Mouse (Mus musculus): ENCODE results near the gene Msantd1. TPM values are rescaled to one million over a fixed set of nuclear protein-coding genes. Genes with fewer than 3 reads are reported as not detected.
"Not testable (repeated sequence)": the region's sequence is repeated elsewhere in the genome, so short reads cannot be mapped to it uniquely, and the experiment has no call there.

Gene Msantd1
- polyA plus RNA-seq (2012; ENCODE audit: insufficient read depth, insufficient read length, low replicate concordance, missing spikeins) = not detected in 2 replicates

GRCm38 (mm10) chr5:34907910-34908725 is at the start of gene Msantd1:
TSS of gene Msantd1 (plus strand) at chr5:34908012.
- H3K4me1 ChIP-seq (ENCODE audit: control insufficient read depth, insufficient read depth, low read length) = no peaks in the 10 kb centered on the region
- TF ChIP-seq CTCF (IDR thresholded peaks at IDR 0.05; ENCODE audit: insufficient read depth, low read depth, low read length) (no peak), POLR2A (IDR thresholded peaks at IDR 0.05; ENCODE audit: insufficient read depth, low read depth, low read length) (no peak)
- H3K27ac ChIP-seq (ENCODE audit: insufficient read depth, low read depth, low read length) = no peak within 1 kb of the TSS
- 74% methylated on average over 6 of the region's 6 CpGs for WGBS
- no peak within 1 kb of the TSS for H3K4me3 ChIP-seq (ENCODE audit: insufficient read depth, low read depth, low read length)

- WGBS = 95% methylated on average over 5 of the region's 5 CpGs
- Histone ChIP-seq H3K4me3 (ENCODE audit: insufficient read depth, low read depth, low read length) (no peak overlapping the region), H3K4me1 (ENCODE audit: control insufficient read depth, insufficient read depth, low read length) (no peaks in the 10 kb centered on the region), H3K27ac (ENCODE audit: insufficient read depth, low read depth, low read length) (no peak overlapping the region)
- TF ChIP-seq CTCF (IDR thresholded peaks at IDR 0.05; ENCODE audit: insufficient read depth, low read depth, low read length) (no peak), POLR2A (IDR thresholded peaks at IDR 0.05; ENCODE audit: insufficient read depth, low read depth, low read length) (no peak)
Observed at GRCm38 (mm10) chr5:34865367-34865766, 42.4 kb upstream of the Msantd1 start.

- H3K4me1 ChIP-seq (ENCODE audit: control insufficient read depth, insufficient read depth, low read length); H3K27ac ChIP-seq (ENCODE audit: insufficient read depth, low read depth, low read length); H3K4me3 ChIP-seq (ENCODE audit: insufficient read depth, low read depth, low read length): not testable (repeated sequence)
- WGBS = 97% methylated on average over 3 of the region's 3 CpGs
Observed at GRCm38 (mm10) chr5:34880307-34880706, 27.5 kb upstream of the Msantd1 start.

DNA sequence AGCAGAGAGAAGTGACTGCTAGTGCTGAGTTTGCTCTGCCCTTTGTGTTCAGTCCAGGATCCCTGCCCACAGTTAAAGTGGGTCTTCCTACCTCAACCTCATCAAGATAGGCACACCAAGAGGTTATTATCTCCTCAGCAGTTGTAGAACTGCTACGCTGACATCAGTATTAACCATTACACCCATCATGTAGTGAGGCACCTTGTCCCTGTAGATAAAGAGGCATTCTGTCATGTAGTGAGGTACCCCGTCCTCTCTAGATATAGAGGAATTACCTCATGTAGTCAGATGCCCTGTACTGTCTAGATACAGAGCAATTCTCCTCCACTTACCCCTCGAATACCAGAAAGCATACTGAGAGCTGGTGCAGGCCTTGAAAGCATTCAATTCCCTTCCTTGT is 26.8 kb upstream of the Msantd1 start:
- TF ChIP-seq CTCF (IDR thresholded peaks at IDR 0.05; ENCODE audit: insufficient read depth, low read depth, low read length) (no peak), POLR2A (IDR thresholded peaks at IDR 0.05; ENCODE audit: insufficient read depth, low read depth, low read length) (no peak)
- Histone ChIP-seq H3K27ac (ENCODE audit: insufficient read depth, low read depth, low read length) (no peak overlapping the region), H3K4me1 (ENCODE audit: control insufficient read depth, insufficient read depth, low read length) (no peaks in the 10 kb centered on the region), H3K4me3 (ENCODE audit: insufficient read depth, low read depth, low read length) (no peak overlapping the region)
- WGBS = 93% methylated on average over 3 of the region's 3 CpGs

DNA sequence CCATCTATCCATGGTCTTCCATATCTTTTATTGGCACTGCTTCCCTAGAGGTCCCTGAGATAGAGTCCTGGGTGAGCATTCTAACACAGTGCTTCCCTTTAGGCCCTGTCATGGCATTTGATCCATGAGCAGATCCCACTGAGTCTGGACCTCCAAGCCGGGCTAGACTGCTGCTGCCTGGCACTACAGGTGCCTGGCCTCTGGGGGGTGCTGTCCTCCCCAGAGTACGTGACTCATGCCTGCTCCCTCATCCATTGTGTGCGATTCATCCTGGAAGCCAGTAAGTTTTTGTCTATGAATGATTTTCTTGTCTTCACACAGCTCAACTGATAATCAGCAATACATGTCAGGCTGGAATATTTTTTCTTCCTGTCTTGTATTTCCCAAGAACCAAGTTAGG is 22.6 kb upstream of the Msantd1 start:
- Histone ChIP-seq H3K27ac (ENCODE audit: insufficient read depth, low read depth, low read length) (no peak overlapping the region), H3K4me3 (ENCODE audit: insufficient read depth, low read depth, low read length) (no peak overlapping the region), H3K4me1 (ENCODE audit: control insufficient read depth, insufficient read depth, low read length) (no peaks in the 10 kb centered on the region)
- 79% methylated on average over 3 of the region's 3 CpGs for WGBS
- TF ChIP-seq CTCF (IDR thresholded peaks at IDR 0.05; ENCODE audit: insufficient read depth, low read depth, low read length) = no peak
- TF ChIP-seq POLR2A (IDR thresholded peaks at IDR 0.05; ENCODE audit: insufficient read depth, low read depth, low read length) = no peak

GRCm38 (mm10) chr5:34889252-34889651 is 18.6 kb upstream of the Msantd1 start:
- no peak overlapping the region for H3K4me3 ChIP-seq (ENCODE audit: insufficient read depth, low read depth, low read length)
- H3K27ac ChIP-seq (ENCODE audit: insufficient read depth, low read depth, low read length) = no peak overlapping the region
- H3K4me1 ChIP-seq (ENCODE audit: control insufficient read depth, insufficient read depth, low read length) = no peaks in the 10 kb centered on the region
- WGBS = 49% methylated on average over 4 of the region's 4 CpGs
- TF ChIP-seq POLR2A (IDR thresholded peaks at IDR 0.05; ENCODE audit: insufficient read depth, low read depth, low read length) (no peak), CTCF (IDR thresholded peaks at IDR 0.05; ENCODE audit: insufficient read depth, low read depth, low read length) (no peak)

DNA sequence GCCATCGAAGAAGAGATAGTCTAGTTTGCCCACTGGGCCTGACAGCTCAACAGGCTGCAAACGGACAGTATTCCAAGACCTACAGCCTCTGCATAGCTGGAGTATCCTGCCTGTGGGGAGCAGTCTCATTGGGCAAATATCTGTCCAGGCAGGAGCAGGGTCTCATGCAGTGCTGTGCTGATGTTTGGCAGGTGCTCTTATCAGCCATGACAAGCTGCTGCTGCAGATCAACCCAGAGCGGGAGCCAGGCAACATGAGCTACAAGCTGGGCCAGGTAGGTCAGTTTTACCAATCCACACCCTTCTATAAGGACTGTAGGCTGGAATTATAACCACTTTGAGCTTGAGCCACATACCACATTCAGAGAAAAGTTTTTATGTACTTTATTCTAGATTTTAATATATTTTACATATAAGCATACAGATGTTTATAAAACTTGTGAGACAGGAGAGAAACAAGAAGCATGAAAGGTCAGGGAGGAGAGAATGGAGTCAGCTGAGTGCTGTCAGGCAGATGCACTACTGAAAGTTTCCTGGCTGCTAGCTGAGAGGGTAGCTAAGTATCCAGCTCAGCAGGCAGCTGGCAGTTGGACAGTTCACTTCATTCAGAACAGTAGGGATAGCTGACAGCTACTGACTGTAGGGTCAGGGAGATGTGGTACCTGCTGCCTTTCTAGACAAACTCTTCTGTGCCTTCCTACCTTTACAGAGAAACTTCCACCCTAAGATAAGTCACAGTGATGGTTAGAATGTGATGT is 10.9 kb upstream of the Msantd1 start:
- Histone ChIP-seq H3K27ac (ENCODE audit: insufficient read depth, low read depth, low read length) (no peak overlapping the region), H3K4me1 (ENCODE audit: control insufficient read depth, insufficient read depth, low read length) (0 out of 2 replicates have a peak, but pooled peaks cover 2% of the 10 kb centered on the region), H3K4me3 (ENCODE audit: insufficient read depth, low read depth, low read length) (no peak overlapping the region)
- TF ChIP-seq POLR2A (IDR thresholded peaks at IDR 0.05; ENCODE audit: insufficient read depth, low read depth, low read length) (no peak), CTCF (IDR thresholded peaks at IDR 0.05; ENCODE audit: insufficient read depth, low read depth, low read length) (no peak)
- WGBS = 90% methylated on average over 3 of the region's 3 CpGs

- H3K27ac ChIP-seq (ENCODE audit: insufficient read depth, low read depth, low read length) = no peak overlapping the region
- TF ChIP-seq CTCF (IDR thresholded peaks at IDR 0.05; ENCODE audit: insufficient read depth, low read depth, low read length) = no peak
- no peak for TF ChIP-seq POLR2A (IDR thresholded peaks at IDR 0.05; ENCODE audit: insufficient read depth, low read depth, low read length)
- 90% methylated on average over 6 of the region's 6 CpGs for WGBS
- 0 out of 2 replicates have a peak, but pooled peaks cover 2% of the 10 kb centered on the region for H3K4me1 ChIP-seq (ENCODE audit: control insufficient read depth, insufficient read depth, low read length)
- H3K4me3 ChIP-seq (ENCODE audit: insufficient read depth, low read depth, low read length) = no peak overlapping the region
Observed at GRCm38 (mm10) chr5:34899787-34900469, 7.9 kb upstream of the Msantd1 start.

DNA sequence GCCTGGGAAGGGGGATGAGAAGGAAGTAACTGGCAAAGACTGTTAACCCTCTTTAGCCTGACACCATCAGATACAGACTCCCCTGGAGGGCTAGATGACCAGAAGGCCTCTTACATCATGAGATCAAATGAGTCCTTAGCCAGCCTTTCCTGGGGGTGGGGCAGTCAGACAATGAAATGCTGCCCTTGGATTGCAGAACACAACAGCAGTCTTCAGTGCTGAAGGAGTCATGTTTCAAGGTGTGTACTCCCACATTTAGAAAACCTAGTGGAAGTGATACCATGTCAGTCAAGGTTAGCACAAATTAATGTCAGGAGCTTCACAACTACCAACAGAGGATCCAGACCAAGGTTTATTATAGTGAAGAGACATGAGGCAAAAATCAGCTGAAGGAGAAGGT is 5.4 kb upstream of the Msantd1 start:
- Histone ChIP-seq H3K27ac (ENCODE audit: insufficient read depth, low read depth, low read length) (no peak overlapping the region), H3K4me1 (ENCODE audit: control insufficient read depth, insufficient read depth, low read length) (0 out of 2 replicates have a peak, but pooled peaks cover 2% of the 10 kb centered on the region), H3K4me3 (ENCODE audit: insufficient read depth, low read depth, low read length) (no peak overlapping the region)
- TF ChIP-seq POLR2A (IDR thresholded peaks at IDR 0.05; ENCODE audit: insufficient read depth, low read depth, low read length) = no peak
- no peak for TF ChIP-seq CTCF (IDR thresholded peaks at IDR 0.05; ENCODE audit: insufficient read depth, low read depth, low read length)

Data from olfactory bulb, adult 2 months (tissue).